Mouse (Mus musculus): Measurements from ENCODE around the gene Tubgcp2.

The Tubgcp2 gene

DNA sequence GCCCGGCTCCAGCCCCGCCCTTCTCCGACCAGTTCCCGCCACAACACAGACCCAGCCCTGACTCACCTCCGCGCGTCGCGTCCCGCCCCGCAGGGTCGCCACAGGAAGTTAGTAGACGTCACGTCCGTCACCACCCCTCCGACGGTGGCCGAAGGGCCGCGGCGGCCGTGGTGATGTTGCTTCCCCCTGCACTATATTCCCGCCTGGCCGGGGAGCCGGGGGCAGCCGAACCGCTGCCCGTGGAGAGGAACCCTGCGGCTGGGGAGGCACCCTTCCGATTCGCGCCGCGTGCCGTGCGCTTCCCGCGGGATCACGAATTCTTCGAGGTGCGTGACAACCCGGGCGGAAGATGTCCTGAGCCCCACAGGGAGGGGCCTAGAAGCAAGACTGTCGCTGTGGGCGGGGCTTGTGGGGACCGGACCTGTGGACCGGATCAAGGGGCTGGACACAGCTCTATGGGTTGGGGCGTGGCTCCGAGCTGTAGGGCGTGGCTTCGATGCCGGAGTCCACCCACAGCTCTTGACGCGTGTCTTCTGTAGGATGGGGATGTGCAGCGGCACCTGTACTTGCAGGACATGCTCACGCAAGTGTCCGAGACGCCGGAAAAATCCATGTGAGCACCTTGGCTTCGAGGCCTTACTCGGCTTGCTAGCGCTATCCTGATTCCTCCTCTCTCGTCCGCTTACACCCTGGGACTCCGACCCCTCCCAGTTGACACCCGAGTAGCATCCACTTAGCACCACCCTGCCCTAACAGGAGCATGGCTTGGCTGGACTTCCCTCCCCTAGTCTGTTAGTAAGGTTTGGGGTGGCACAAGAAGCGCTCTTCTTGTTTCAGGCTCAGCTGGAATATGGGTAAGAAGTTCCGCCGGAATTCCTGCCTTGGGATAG lies at the start of gene Tubgcp2, which contains the start of gene Zfp511:
Gene Tubgcp2, minus strand, starts transcription at position 389 of the 890 bp plus-strand sequence.
Gene Zfp511, plus strand, starts transcription at position 111 of the 890 bp plus-strand sequence.
- peak; percentile 89 for DNase-seq (ENCODE audit: low read depth)

DNA sequence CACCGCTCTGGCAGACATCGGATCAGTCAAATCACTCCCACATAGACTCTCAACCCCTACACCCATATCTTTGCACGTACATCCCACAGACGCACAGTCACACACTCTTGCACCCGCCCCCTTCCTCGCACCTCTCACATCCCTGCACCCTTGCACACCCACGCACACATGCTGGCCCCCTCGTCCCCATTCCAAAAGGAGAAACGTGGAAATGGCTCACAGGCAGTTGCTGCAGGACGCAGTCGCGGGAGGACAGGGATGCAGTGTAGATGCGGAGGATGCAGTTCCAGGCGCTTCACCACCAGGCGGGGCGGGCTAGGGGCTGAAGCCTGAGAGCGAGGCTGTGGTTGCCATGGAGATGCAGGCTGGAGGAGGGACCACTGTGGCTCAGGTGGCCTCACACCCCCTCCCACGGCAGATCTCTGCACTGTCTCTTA lies 45.8 kb upstream of the Tubgcp2 start, which contains the start of gene Caly:
Gene Caly, minus strand, starts transcription at position 307 of the 437 bp plus-strand sequence.
- no peak for DNase-seq (ENCODE audit: low read depth)

DNA sequence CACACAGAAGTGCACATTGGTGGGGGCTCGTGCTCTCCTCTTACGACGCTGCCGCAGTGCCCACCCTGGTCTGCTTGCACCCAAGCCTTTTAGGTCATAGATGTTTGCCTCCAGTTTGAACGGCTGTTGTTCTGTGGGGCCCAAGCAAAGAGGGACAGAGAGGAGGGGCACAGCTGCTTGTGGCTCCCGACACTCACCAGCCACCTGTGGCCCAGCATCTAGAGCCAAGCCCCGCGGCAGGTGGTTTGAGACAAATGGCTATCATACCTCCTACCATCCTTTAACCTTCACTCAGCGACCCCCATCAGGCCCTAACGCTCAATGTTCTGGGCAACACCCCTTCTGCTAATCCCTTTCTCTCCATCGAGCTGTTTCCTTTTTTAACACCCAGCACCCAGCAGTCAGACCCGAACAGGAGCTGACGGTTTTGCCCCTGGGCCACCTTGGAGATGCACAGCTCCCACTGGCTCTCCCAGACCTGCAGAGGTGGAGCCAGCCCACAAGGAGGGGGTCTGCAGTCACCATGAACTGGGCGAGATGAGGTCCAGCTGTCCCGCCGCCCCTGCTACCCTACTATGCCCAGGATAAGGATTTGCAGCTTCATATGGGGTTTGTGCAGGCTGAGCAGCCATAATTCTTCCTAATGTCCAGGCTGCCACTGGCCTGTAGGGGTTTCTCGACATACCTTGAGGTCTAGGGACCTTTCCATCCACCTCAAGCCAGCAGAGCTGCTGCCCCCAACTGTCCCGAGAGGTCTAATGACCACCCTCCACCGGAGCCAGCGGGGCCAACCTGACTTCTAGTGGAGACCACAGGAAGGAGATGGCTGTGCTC lies 45.2 kb upstream of the Tubgcp2 start:
- DNase-seq (ENCODE audit: low read depth): no peak

DNA sequence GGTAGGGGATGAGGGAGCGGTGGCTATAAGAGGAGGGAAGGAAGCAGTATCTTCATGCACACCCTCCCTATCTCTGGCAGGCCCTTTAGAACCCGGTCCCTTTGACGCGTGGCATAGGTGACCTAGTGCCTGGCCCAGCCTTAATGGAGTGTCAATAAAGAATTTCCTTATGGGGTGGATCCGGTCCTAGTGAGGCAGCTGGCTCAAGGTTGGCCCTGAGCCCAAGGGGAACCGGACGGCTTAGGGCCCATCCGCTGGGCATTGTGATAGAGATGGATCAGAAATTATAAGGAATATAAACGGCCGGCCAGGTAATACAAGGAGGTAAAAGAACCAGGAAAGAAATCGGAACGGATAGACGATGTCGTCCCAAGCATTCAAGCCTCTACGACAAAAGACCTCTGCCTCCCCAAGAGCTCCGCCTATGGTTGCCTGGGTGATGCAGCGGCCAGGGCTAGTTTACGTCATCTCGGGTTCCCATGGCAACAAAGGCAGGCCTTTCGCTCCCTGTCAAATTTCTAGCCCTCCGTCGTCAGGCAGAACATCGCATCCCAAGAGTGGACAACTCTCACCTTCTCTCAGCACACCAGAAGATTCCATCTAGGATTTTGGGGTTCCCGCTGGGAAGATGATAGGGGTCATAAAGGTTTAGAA lies 44.2 kb upstream of the Tubgcp2 start:
- DNase-seq (ENCODE audit: low read depth): peak; percentile 49

DNA sequence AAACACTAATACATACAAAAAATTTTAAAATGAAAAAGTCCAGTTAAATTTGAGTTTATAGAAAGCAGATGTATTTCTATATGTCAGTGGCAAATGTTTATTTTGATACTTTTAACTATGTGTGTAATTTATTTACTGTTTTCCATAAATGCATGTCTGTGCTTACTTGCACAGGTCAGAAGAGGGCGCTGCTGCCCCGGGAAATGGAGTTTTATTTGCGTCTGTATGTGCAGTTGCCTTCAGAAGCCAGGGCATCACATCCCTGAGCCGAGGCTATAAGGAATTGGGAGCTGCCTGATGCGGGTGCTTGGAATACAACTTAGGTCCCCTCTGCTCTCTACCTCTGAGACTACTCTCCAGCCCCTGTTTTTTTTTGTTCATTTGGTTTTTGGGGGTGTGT lies 42.2 kb upstream of the Tubgcp2 start:
- peak; percentile 75 for DNase-seq (ENCODE audit: low read depth)

DNA sequence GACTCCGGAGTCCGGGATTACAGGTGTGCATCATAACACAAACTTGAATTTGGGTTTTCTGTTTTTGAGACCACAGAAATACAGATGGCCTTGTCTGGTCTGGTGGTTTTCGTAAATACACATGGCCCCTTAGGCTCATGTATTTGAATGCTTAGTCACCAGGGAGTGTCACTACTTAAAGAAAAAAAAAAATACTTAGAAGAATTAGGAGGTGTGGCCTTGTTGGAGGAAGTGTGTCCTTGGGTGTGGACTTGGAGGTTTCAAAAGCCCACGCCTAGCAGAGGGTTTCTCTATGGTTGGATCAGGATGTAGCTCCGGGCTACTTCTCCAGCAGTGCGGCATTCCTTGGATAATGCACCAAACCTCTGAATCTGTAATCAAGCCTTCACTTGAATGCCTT lies 41.2 kb upstream of the Tubgcp2 start:
- no peak for DNase-seq (ENCODE audit: low read depth)

DNA sequence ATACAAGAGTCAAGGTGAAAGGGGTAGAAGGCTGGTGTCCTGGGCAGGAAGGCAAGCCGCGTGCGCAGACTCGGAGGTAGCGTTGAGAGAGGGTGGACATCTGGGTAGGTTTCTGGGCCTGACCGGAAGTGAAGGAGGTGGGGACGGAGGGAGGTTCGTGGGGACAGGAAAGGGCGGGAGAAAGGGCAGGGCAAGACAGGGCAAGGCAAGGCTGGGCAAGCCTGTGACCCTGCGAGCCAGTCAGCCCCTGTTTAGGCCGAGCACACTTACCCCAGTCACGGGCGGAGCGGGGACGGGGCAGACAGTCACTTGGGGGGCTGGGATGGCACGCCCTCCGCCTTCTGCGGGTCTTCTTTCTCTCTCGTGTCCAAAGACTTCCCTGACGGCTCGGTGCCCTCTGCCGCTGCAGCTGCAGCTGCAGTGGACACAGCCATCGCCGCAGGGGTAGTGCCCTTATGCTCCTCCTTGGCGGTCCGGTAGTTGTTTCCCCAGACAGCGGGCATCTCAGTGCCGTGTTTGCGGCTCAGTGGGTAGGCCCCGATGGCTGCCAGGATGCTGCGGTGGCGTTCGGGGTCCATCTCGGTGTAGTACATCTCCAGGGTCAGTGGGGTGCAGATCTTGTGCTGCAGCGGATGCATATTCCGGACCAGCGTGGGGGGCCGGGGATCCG lies 33.7 kb upstream of the Tubgcp2 start:
- DNase-seq (ENCODE audit: low read depth): no peak

DNA sequence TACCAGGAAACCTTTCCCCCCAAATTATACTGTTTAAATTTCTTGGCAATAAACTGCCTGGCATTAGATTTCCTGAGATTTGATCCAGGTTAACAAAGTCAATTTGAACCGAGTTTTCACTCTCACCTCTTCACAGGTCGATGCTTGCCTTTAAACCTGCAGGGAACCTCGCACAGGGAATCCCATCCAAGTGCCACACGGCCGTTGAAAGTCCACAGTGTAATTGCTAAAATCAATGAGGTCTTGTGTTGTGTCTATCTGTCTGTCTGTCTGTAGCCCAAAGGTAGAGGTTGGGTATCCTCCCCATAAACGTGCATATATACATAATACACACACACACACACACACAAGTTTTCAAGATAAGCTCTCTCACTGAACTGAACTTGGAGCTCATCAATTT lies 30.9 kb upstream of the Tubgcp2 start:
- DNase-seq (ENCODE audit: low read depth): no peak

DNA sequence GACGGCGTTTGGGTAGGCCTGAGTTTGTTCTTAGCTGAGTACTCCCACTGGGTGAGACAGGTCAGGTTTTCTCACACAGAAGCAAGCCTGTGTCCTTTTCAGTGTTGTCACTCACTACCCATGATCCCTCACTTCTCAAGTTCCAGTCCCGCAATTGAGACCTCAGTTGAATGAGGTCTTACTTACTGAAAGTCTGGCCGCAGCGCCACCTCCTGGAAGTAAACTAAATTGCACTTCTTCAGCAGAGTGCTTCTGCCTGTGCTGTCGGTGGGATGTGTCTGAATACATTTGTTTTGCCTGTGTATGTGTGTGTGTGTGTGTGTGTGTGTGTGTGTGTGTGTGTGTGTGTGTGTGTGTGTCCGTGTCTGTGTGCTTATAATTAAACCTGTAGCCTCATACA lies 26.6 kb upstream of the Tubgcp2 start:
- DNase-seq (ENCODE audit: low read depth): peak; percentile 66

DNA sequence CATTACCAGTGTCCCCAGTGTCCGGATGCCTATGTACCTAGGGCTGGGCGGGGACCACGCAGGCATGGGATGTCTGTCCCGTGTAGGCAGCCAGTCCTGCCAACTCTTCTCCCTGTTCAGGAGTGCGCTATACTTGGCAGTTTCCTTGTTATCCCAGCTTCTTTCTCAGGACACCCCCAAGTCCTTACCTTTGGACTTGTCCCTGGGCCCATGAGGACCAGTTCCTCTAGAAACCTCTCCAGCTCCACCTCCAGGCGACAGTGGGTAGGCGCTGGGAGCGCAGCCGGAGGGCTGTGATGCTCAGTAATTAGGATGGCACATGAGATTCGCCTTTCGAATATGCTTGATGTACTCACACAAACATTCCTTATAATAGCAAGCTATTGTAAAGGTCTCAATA lies 25.8 kb upstream of the Tubgcp2 start:
- DNase-seq (ENCODE audit: low read depth): no peak

DNA sequence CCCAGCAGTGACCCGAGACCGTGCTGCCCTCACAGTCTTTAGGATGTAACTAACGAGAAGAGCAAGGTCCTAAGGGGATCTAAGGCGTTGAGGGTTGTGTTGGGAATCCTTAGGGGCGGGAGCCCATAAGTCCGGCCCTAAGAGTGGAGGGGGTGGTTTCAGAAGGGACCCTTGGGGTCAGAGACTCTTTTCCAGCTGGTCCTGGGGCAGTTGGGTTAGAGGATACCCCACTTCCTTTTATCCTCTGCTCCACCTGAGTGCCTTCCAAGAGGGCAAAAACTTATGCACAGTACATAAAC lies 25.3 kb upstream of the Tubgcp2 start:
- no peak for DNase-seq (ENCODE audit: low read depth)

DNA sequence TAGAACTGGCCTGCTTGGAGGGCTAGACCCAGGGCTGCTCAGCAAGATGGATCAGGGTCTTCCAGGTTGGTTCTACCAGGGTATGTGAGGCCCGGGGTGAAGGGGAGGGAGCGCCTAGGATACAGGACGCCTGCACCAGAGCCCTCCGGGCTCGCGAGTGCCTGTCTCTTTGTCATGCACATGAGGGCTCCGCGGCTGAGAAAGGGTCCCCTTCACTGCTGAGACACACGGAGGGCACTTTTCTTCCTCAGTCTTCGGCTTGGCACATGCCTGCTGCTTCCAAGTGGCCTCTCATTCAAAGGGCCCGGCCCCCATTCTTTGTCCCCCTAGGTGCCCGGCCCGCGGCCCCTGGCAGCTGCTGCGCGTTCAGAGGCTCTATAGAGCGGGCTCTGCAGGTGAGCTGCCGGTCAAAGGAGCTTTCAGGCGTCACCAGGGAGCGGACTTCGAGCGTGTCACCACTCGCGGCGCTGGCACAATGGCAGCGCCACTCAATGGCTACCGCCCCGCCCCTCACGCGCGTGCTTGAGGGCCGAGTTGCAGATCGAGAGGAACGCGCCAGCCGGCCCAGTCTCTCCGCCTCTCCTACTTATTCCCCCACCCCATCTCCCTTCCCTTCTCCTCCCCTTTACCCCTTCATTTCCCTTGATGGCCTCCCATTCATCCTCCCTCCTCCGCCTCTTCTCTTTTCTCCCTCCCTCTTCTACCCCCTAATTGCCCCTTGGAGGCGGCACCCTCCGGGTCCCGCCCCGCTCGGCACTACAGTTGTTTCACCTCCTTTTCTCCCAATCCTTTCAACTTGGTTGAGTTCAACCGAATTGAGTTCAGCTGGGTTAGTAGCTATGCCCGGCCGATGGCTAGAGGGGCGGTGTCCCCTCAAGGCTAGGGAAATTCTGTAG lies 24.7 kb upstream of the Tubgcp2 start:
- no peak for DNase-seq (ENCODE audit: low read depth)

DNA sequence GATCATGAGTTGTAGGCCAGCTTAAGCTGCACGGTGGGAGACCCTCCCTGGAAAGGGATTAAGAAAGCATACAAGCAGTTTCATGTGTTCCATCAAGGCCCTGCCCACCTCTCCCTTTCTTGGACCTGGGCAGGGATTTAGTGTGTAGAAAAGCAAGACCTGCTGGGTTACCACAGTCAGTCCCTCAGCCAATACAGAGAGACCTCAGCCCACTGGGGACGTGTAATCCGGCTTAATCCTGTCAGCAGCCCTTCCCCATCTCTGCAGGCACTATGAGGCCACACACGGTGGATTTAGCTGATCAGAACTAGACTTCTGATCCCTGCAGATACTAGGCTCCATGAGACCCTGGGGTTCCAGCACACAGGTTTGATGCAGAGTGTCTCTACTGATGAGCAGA lies 23.1 kb upstream of the Tubgcp2 start:
- DNase-seq (ENCODE audit: low read depth): no peak

DNA sequence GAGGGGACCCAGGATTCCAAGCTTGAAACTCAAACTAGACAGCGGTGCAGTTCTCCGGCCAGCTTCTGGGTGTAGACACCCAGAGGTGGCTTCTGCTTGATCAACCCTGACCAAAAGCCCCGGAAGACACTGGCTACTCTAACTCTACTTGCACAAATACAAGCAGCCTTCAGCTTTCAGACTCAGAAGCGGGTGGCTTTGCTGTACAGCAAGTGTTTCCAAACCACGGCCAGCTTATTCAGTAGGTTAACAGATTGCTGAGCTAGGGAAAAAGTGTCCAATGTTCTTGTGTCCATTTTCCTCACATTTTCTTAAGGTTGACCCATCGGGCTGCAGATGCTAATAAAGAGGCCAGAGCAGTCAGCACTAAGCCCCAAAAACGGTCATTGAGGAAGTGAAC lies 22.1 kb upstream of the Tubgcp2 start:
- no peak for DNase-seq (ENCODE audit: low read depth)

DNA sequence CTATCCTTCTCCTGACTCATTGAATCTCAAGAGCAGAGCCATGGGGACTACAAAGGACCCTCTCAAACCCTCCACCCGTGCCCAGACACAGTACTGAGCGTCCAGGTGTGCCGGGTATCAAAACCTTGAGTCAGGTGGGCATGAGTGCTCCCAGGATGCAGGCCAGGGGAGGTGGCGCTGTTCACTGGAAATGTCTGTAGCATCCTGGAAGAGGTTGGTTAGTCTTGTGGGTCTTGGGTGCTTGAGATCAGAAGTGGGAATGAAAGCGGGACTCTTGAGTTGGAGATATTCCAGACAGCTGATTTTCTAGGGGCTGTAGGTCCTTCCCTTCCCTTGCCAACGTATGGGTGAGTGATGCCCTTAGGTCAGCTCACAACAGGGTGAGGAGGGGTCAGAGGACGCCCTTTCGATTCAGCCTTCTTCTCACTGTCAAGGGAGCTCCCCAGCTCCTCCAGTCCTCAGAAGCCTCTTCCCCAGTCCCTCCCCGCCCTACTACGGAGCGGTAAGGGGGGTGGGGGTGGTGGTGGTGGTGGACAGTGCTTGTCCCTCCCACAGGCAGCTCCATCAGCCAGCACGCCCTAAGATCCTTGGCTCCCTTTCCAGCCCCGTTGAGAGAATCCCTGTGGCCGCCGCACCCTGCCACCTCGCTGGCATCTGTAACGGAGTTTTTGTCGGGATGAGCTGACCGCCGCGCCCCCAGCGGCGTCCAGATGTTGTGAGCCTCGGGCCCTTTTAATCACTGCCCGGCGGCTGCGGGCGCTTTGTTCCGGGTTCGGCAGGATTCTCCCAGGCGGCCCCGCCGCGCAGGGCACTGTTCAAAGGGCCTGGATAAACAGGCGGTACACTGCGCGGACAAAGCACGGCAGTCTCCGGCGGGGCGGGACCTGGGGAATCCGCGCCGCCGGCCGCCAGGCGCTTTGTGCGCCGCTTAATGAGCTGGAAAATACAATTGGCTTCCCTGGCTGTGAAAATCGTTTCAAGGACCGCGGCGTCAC lies 21.2 kb upstream of the Tubgcp2 start:
- DNase-seq (ENCODE audit: low read depth): no peak

DNA sequence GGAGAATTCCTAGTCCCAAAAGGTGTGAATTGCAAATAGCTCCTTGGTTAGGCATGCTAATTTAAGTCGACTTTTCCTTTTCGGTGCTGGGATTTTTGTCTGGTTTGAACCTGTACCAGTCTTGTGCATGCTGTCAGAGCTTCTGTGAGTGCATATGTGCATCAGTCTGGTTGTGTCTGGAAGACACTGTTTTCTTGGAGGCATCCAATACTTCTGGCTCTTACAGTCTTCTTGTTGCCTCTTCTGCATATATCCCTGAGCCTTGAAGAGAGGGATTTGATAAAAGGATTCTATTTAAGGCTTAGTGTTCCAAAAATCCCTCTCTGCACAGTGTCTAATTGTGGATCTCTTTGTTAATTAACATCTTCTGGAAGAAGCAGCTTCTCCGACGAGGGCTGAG lies 17.7 kb upstream of the Tubgcp2 start:
- no peak for DNase-seq (ENCODE audit: low read depth)

DNA sequence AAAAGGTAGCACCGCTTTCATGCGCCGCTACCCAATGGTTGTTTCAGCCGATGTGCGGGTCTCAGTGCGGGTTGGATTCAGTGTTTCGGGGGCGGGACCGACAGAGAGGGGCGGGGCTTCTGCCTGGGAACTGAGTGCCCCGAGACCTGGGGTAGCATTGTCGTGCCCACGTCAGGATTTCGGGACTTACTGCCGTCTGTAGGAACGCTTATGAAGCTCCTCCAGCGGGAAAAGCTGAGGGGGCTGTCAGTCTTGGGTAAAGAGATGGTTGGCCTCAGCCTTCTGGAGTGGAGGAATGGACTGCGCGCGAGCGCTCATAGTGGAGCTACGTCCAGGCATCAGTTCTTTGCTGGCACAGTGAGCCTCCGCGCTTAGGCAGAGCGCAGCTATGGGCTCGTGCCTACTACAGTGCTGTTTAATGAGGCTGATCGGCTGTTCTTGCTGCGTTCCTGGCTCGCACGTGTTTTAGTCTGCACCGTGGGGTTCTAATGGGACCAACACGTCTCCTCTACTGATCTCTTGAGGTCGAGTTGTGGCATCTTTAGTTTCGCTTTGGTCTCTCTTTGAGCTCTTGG lies 12.7 kb upstream of the Tubgcp2 start:
- DNase-seq (ENCODE audit: low read depth): no peak

DNA sequence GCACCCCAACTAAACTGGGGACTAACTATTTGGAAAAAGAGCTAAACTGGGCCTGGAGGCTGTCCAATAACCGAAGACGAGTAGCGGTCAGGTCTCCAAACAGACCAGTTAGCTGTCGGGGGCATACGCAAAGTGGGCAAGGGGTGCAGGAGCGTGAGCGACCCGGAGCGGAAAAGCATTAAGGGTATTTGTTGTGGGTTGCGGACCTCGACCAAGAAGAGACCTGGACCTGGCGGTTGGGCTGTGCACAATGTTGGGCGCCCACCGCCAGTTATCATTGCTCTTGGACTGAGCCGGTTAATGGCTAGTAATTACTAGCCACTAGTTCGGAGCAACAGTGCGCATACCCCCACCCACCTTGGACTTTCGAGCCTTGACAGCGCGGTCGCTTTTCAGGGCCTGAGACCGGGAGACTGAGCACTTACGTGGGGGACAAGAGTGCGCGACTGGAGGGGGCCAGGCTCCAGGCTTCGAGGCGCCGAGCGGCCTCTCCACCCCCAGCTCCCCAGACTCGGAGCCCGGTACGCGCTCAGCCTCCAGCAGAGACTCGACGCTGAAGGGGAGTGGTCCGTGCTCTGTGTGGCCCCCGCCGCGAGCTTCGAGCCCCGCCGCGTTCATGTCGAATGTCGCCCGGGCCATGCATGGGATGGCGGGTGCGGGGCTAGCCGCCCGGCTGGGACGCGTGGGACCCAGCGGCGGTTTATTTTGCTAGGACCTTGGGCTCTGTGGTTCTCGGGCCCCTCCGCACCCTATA lies 12.1 kb upstream of the Tubgcp2 start, which contains the start of gene Msx3:
Gene Msx3, minus strand, starts transcription at position 729 of the 754 bp plus-strand sequence.
- DNase-seq (ENCODE audit: low read depth): no peak

All from c-Kit-positive CD71-negative TER-119-negative erythroid progenitor cells, embryonic 14.5 days (primary cell).